Mouse (Mus musculus): Measurements from ENCODE around the gene Tcf7. TPM values are rescaled to one million over a fixed set of nuclear protein-coding genes. Genes with fewer than 3 reads are reported as not detected.
A peak's percentile ranks its signal among the peaks of the same experiment; 100 is the strongest.

Gene Tcf7
- total and polyA plus RNA-seq, 2 experiments from 2014 or later = 2.0 to 3.1 TPM

DNA sequence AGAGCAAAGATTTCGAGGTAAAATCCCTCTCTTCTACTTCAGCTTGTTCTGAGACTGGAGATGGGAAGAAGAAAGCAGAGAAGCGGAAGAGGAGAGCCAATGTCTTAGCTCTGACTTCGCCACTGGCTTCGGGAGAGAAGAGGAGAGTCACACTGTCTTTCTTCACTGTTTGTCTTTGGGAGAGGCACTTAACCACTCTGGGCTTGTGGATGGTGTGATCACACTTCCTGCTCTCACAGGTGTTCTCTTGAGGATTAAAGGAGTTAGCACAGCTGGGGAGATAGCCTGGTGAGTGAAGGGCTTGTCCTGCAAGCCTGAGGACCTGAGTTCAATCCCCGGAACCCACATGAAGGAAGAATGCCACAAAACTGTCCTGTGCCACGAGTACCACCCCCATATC lies 10.1 kb upstream of the Tcf7 start:
- DNase-seq (ENCODE audit: low spot score) (no peak), ATAC-seq (ENCODE audit: low FRiP score) (no peak)
- Histone ChIP-seq H3K27ac (ENCODE audit: low read depth, low read length) (no peak overlapping the region), H3K36me3 (ENCODE audit: insufficient read depth, low read length) (no peaks in the 10 kb centered on the region), H3K9ac (replicated peaks; ENCODE audit: low read length, poor library complexity, severe bottlenecking) (no peak overlapping the region), H3K4me2 (ENCODE audit: low read depth, low read length, poor library complexity, severe bottlenecking) (no peak overlapping the region), H3K4me1 (ENCODE audit: insufficient read depth, low read length) (no peaks in the 10 kb centered on the region), H3K9me3 (ENCODE audit: low read length) (no peaks in the 10 kb centered on the region), H3K4me3 (ENCODE audit: low read depth, low read length) (no peak overlapping the region), H3K27me3 (ENCODE audit: insufficient read depth, low read length) (no peaks in the 10 kb centered on the region; the same call in 1 of the 2 replicates)
- no peak for TF ChIP-seq CTCF (IDR thresholded peaks at IDR 0.05)
- 74% methylated on average over 6 of the region's 6 CpGs for WGBS

DNA sequence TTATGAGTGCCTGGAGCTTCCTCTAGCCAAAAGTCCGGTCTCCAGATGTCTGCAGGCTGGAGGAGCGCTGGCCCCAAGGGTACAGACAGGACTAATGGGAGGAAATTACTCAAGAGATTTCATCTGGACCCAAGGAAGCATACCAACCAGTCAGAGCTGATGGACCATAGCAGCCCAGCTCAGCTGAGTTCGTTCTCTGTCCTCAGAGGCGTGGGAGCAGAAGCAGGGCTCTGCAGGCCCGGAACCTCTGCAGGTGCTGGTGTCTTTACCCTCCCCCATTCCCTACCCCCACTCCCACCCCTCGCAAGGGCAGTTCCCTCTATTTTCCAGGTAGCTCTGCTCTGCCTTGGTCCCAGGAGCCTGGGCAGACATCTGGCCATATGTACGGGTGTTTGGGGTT lies 9.5 kb upstream of the Tcf7 start:
- no peak for TF ChIP-seq CTCF (IDR thresholded peaks at IDR 0.05)
- WGBS = 80% methylated on average over 7 of the region's 7 CpGs
- Histone ChIP-seq H3K4me1 (ENCODE audit: insufficient read depth, low read length) (no peaks in the 10 kb centered on the region), H3K27ac (ENCODE audit: low read depth, low read length) (no peak overlapping the region), H3K4me3 (ENCODE audit: low read depth, low read length) (no peak overlapping the region), H3K9ac (replicated peaks; ENCODE audit: low read length, poor library complexity, severe bottlenecking) (no peak overlapping the region), H3K9me3 (ENCODE audit: low read length) (no peaks in the 10 kb centered on the region), H3K36me3 (ENCODE audit: insufficient read depth, low read length) (no peaks in the 10 kb centered on the region), H3K4me2 (ENCODE audit: low read depth, low read length, poor library complexity, severe bottlenecking) (no peak overlapping the region), H3K27me3 (ENCODE audit: insufficient read depth, low read length) (no peaks in the 10 kb centered on the region; the same call in 1 of the 2 replicates)
- ATAC-seq (ENCODE audit: low FRiP score) (no peak), DNase-seq (ENCODE audit: low spot score) (no peak)

GRCm38 (mm10) chr11:52286958-52287305 lies 4.1 kb upstream of the Tcf7 start:
- no peak for TF ChIP-seq CTCF (IDR thresholded peaks at IDR 0.05)
- Histone ChIP-seq H3K36me3 (ENCODE audit: insufficient read depth, low read length) (no peaks in the 10 kb centered on the region), H3K9ac (replicated peaks; ENCODE audit: low read length, poor library complexity, severe bottlenecking) (no peak overlapping the region), H3K27me3 (ENCODE audit: insufficient read depth, low read length) (peaks cover 24% of the 10 kb centered on the region), H3K27ac (ENCODE audit: low read depth, low read length) (no peak overlapping the region), H3K4me3 (ENCODE audit: low read depth, low read length) (no peak overlapping the region), H3K4me2 (ENCODE audit: low read depth, low read length, poor library complexity, severe bottlenecking) (no peak overlapping the region), H3K9me3 (ENCODE audit: low read length) (no peaks in the 10 kb centered on the region), H3K4me1 (ENCODE audit: insufficient read depth, low read length) (no peaks in the 10 kb centered on the region)
- 21% methylated on average over 4 of the region's 4 CpGs for WGBS
- no peak for ATAC-seq (ENCODE audit: low FRiP score)
- DNase-seq (ENCODE audit: low spot score) = no peak

DNA sequence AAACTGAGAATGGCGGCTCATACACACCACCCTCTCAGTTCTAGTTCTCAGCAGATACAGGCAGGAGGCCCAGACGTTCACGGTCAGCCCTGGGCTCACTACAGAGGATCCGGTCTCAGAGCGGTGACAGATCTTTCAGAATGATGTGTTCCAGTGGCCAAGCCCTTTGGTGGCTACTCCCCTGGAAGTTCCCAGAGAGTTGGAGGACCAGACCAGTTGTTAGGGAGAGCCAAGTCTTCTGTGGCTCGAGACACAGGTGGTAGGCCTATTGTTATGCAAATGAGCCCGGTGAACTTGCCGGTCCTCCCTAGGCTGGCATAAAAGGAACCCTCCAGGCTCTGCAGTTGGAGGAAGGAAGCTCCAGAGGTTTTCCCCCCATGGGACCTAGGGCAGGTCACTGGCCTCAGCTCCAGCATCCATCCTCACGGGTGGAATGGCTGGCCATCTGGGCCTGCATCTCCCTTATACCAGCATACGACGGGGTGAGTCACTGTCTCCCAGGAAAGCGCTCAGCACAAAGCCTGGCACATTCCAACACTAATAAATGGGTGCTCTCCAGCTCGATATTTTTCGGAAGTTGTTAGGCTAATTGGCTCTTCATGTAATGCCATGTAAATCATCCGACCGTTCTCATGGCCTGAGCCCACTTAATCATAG lies 3.6 kb upstream of the Tcf7 start:
- H3K36me3 ChIP-seq (ENCODE audit: insufficient read depth, low read length) = no peaks in the 10 kb centered on the region
- WGBS = 25% methylated on average over 16 of the region's 16 CpGs
- H3K27ac ChIP-seq (ENCODE audit: low read depth, low read length) = no peak overlapping the region
- DNase-seq (ENCODE audit: low spot score) (no peak), ATAC-seq (ENCODE audit: low FRiP score) (no peak)
- H3K9ac ChIP-seq (replicated peaks; ENCODE audit: low read length, poor library complexity, severe bottlenecking) = no peak overlapping the region
- no peak for TF ChIP-seq CTCF (IDR thresholded peaks at IDR 0.05)
- H3K9me3 ChIP-seq (ENCODE audit: low read length) = no peaks in the 10 kb centered on the region
- peaks cover 24% of the 10 kb centered on the region for H3K27me3 ChIP-seq (ENCODE audit: insufficient read depth, low read length)
- H3K4me1 ChIP-seq (ENCODE audit: insufficient read depth, low read length) = no peaks in the 10 kb centered on the region
- no peak overlapping the region for H3K4me2 ChIP-seq (ENCODE audit: low read depth, low read length, poor library complexity, severe bottlenecking)
- no peak overlapping the region for H3K4me3 ChIP-seq (ENCODE audit: low read depth, low read length)

- no peaks in the 10 kb centered on the region for H3K4me1 ChIP-seq (ENCODE audit: insufficient read depth, low read length)
- 8% methylated on average over 44 of the region's 44 CpGs for WGBS
- no peak overlapping the region; the same call in 1 of the 2 replicates for H3K27ac ChIP-seq (ENCODE audit: low read depth, low read length)
- H3K9ac ChIP-seq (replicated peaks; ENCODE audit: low read length, poor library complexity, severe bottlenecking) = no peak overlapping the region; the same call in 1 of the 2 replicates
- no peaks in the 10 kb centered on the region for H3K36me3 ChIP-seq (ENCODE audit: insufficient read depth, low read length)
- ATAC-seq (ENCODE audit: low FRiP score) (no peak; the same call in 1 of the 2 replicates), DNase-seq (ENCODE audit: low spot score) (peak; percentile 66)
- peak overlapping the region; percentile 66 for H3K4me3 ChIP-seq (ENCODE audit: low read depth, low read length)
- no peaks in the 10 kb centered on the region for H3K9me3 ChIP-seq (ENCODE audit: low read length)
- no peak for TF ChIP-seq CTCF (IDR thresholded peaks at IDR 0.05)
- H3K27me3 ChIP-seq (ENCODE audit: insufficient read depth, low read length) = peaks cover 24% of the 10 kb centered on the region
- H3K4me2 ChIP-seq (ENCODE audit: low read depth, low read length, poor library complexity, severe bottlenecking) = peak overlapping the region; percentile 99
These were observed 1.1 kb upstream of the Tcf7 start for GRCm38 (mm10) chr11:52283596-52284571.

- no peak overlapping the region for H3K27ac ChIP-seq (ENCODE audit: low read depth, low read length)
- WGBS = under 1% methylated on average over 19 of the region's 19 CpGs
- peaks cover 24% of the 10 kb centered on the region for H3K27me3 ChIP-seq (ENCODE audit: insufficient read depth, low read length)
- H3K9me3 ChIP-seq (ENCODE audit: low read length) = no peaks in the 10 kb centered on the region
- peak overlapping the region; percentile 66 for H3K4me3 ChIP-seq (ENCODE audit: low read depth, low read length)
- H3K36me3 ChIP-seq (ENCODE audit: insufficient read depth, low read length) = no peaks in the 10 kb centered on the region
- no peak for TF ChIP-seq CTCF (IDR thresholded peaks at IDR 0.05)
- no peaks in the 10 kb centered on the region for H3K4me1 ChIP-seq (ENCODE audit: insufficient read depth, low read length)
- ATAC-seq (ENCODE audit: low FRiP score) (no peak), DNase-seq (ENCODE audit: low spot score) (no peak)
- peak overlapping the region; percentile 61; the same call in 1 of the 2 replicates for H3K9ac ChIP-seq (replicated peaks; ENCODE audit: low read length, poor library complexity, severe bottlenecking)
- H3K4me2 ChIP-seq (ENCODE audit: low read depth, low read length, poor library complexity, severe bottlenecking) = peak overlapping the region; percentile 99
These were observed 417 bp downstream of the Tcf7 start for GRCm38 (mm10) chr11:52282420-52282773.

Data from midbrain, postnatal 0 days (tissue).